Mouse (Mus musculus): ENCODE results near the gene Thumpd1.

Gene Thumpd1

GRCm38 (mm10) chr7:119670925-119671324 lies 49.7 kb downstream of the Thumpd1 start:
- DNase-seq (ENCODE audit: low read depth, low spot score): peak; percentile 4

- DNase-seq (ENCODE audit: low read depth, low spot score): no peak
These were observed 50.2 kb downstream of the Thumpd1 start for GRCm38 (mm10) chr7:119670395-119670794.

GRCm38 (mm10) chr7:119667893-119668292 lies 52.7 kb downstream of the Thumpd1 start:
- no peak for DNase-seq (ENCODE audit: low read depth, low spot score)

Data from retina, postnatal 7 days (tissue).